Mouse (Mus musculus): Measurements from ENCODE around the gene Zfp36.
A peak's percentile ranks its signal among the peaks of the same experiment; 100 is the strongest.

Zfp36 gene

DNA sequence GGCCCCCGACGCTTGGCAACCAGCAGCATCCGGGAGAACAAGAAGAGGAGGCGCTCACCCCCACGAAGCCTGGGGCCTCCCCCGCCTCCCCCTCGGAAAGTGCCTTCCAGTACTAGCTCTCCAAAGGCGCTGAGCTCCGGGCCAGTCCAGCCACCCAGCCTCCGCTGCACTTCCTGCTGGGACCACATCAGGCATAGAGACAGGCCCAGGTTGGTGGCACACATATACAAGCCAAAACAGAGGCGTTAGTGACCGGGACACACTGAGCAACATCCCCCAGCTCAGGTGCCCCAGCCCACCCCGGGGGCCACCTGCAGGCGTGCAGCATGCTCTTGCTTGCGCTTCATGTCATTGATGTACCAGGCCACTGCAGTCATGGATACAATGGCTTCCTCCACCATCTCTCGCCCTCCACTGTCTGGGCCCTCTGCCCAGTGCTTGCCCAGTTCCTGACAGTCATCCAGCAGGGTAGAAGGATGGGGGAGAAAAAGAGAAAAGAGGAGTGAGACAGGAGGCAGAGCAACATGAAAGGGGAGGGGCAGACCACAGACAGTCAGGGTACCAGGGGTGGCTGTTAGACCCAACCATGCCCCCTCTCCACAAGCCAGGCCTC is 12.3 kb downstream of the Zfp36 start:
- DNase-seq, result no peak

DNA sequence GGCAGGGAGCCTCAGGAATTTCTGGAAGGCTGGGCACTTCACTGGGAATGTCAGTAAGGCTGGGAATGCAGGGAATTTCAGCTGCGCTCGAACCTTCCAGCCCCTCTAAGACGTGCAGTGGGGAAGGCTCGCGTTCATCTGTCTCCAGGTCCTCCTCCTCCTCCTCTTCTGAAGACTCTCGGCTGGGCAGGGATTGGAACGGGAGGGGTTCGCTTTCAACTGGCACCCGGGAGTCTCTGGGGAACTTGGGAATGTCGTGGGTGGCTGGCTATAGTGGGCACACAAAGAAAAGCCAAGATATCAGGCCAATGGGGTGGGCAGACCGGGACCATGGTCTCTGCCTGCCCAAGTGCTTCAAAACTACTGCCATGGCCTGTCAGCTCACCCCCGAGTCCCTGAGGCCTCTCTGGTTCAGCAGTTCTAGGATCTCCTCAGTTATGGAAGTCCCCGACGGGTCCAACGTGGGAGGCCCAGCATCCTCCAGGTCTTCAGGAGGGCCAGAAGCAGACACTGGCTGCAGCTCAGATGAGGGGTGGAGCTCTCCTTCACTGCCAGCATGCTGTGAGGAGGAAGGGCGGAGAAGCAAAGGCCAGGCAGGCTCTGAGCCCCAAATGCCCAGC is 17.5 kb downstream of the Zfp36 start:
- no peak for DNase-seq

DNA sequence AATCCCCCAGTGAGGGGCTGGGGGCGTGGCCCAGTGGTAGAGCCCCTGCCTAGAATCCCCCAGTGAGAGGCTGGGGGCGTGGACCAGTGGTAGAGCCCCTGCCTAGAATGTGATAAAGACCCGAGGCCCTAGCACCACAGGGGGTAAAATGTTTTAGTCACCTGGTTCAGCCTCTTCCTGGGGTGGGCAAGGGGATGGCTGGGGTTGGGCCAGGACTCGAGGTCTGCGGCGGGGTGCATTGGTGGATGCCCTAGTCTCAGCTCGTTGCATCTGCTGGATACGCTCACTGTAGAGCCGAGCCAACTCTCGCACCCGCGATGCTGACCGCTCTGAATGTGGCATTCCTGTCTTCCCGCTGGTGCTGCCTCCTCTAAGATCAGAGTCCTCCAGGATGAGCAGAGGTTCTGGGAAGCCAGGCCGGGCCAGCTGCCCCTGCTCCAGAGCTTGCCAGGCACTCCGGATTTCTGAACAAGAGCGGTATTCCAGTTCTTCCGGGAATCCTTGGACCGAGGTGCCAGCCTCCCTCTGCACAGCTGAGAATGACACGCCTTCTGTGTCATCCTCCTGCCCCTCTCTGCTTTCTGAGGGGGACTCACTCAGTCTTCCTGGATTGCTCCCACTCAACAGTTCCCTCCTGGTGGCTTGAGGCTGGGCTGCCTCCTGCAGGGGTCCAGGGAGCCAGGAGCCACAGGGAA is 18.3 kb downstream of the Zfp36 start:
- DNase-seq, result no peak

DNA sequence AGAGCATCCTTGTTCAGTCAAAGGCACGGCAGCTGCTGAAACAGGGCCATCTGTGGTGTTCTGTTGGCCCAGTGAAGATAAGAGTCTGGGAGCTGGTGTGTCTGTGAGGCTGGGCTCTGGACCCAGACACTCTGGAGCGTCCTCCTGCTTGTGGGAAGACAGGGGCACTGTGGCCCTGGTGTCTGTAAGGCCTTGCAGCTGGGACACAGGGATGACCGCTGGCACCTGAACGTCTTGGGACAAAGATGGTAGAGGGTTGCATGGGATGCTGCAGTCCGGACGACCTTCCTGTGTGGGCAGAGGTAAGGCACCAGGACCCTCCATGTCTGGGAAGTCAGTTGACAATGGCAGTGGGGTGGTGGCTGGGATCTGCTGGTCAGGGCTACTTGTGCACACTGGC is 19.8 kb downstream of the Zfp36 start:
- DNase-seq, result no peak

DNA sequence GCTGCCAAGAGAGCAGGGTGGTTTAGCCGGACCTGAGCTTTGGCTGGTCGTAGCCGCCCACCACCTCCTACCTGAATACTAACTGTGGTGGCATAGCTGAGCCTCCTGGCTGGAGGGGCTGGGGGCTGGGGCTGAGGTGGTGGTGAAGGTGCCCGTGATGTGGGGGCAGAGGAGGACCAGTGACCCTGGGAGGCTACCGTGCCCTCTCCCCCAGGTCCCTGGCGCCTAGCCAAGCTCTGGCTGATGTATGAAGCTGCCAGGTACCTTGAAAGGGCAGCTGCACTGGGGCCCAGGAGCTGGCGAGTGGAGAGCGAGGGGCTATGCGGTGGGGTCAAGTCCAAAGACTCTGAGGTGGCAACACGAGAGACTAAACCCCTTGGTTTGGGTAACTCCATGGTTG is 20.2 kb downstream of the Zfp36 start:
- no peak for DNase-seq

DNA sequence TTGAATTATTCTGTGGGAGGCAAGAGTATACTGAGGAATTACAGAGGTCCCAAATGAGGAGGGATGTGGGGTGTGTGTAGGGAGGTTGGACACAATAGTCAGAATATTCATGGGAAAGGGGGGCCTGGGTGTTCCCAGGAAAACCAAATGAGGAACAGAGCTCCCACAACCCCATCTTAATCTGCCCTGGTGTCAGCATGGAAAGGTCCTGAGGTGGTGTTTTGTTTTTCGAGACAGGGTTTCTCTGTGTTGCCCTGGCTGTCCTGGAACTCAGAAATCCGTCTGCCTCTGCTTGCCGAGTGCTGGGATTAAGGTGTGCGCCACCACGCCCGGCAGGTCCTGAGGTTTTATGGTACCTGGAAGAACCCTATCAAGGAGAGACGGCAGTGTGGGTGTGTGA is 21.6 kb downstream of the Zfp36 start:
- no peak for DNase-seq

DNA sequence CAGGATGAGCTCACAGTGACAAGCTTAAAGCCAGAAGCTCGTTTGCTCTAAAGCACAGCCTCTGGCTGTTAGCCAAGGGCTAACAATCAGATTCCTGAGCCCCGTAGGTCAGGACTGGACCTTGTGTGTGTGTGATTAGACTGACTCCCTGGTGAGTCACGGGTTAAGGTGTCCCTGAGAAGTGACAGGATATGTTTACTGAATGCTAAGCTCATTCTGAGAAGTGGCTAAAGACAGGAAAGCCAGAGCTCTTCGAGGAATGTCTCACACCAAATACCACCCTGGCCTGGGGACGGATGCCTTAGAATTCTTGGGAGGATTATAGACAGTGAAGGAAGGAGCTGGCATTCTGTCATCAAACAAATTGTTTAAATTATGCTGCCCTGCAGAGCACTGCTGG is 22.1 kb downstream of the Zfp36 start:
- DNase-seq, result no peak

DNA sequence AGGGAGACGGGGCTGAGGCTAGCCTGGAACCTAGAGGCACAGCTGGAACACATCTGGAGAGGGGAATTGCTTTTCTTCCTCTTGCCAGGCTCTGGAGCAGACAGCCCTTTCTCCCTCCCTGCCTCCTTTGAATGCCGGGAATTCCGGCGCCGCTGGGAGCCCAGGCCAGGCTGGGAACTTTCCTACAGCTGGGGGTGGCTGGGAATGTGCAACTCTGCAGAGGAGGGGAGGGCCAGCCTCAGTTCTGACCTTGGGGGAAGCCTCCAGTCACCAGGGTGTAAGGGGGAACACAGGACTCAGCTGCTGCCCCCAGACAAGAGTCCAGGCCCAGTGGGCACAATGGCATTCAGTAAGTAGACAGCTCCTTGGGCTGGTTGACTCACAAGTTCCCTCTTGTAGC is 23.1 kb downstream of the Zfp36 start:
- DNase-seq, result peak; percentile 69

DNA sequence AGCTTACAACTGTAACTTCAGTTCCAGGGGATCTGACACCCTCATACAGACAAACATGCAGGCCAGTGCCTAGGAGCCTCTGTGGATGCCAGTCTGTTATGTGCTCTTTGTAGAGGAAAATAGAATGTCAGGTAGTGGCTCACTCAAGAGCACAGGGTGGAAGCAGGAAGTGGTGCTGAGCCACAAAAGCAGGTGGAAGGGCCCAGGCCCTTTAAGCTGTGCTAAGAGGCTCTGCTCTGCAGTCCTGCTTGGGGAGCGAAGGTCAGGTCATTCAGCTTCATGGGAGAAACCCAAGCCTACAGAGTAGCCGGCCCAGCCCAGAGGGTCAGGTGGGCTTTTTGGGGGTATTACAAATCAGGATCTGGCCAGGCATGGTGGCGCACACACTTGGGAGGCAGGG is 24.8 kb downstream of the Zfp36 start:
- no peak for DNase-seq

DNA sequence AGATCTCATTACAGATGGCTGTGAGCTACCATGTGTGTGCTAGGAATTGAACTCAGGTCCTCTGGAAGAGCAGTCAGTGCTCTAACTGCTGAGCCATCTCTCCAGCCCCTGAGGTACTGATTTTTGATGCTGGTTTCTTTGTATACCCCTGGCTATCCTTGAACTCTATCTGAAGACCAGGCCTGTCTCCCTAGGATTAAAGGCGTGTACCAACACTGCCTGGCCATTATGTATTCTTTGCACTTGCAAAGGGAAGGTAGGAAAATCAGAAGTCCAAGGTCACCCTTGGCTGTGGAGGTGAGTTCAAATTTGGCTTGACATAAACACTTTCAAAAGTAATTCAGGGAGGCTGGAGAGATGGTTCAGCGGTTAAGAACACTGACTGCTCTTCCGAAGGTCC is 25.5 kb downstream of the Zfp36 start:
- DNase-seq, result no peak

DNA sequence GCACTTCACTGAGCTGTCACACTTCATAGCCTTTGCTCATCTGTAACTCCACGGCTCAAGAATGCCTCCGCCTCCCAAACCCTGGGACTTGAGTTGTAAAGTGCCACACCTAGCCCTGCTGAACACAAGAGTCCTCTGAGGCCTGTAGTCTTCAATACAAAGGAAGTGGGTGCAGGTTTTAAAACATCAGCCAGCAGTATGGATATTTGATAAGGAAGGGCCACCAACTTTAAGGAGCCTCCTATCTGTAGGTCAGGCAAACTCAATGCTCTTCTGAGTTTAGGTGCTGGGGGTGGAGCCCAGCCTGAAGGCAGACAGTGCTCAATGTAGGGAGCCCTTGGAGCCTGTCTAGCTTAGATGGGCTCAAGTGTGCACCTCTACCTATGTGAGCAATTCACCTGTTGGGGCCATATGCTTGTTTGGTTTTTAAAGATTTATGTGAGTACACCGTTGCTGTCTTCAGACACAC is 25.9 kb downstream of the Zfp36 start:
- DNase-seq, result no peak

DNA sequence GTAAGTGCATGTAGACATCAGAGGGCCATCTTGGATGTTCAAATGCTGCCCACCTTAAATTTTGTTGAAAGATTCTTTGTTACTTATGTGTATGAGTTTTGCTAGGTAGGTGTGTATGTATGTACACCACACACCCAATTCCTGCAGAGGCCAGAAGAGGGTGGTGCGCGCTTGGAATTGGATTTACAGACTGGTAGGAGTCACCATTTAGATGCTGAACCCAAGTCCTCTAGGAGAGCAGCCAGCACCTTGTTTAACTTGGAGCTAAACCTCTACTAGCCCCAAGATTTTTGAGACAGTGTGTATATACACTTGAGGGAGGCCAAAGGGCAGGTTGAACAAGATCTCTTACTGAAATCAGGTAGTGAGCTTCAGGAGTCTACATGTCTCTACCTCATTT is 26.8 kb downstream of the Zfp36 start:
- peak; percentile 42 for DNase-seq

DNA sequence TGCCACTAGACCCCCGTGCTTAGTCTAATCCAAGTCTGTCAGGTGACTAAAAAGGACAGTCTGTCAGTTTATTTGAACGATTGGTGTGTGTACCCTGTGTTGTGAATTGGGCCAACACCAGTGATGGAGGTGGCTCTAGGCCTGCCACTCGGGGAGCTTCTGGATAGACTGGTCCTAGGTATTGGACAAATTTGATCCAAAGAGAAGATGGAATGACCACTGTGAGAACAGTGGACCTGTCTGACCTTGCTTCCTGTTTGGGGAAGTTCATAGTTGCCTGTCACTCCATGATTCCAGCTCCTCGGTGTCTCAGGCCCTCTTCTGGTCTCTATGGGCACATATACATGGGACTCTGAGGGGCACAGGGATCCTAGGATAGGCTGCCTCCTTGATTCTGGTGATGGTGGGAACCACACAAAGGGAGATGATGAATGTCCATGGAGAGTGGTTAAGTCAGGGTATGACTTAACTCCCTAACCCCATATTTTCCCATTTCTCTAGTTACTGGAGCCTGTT is 28.3 kb downstream of the Zfp36 start:
- no peak for DNase-seq

DNA sequence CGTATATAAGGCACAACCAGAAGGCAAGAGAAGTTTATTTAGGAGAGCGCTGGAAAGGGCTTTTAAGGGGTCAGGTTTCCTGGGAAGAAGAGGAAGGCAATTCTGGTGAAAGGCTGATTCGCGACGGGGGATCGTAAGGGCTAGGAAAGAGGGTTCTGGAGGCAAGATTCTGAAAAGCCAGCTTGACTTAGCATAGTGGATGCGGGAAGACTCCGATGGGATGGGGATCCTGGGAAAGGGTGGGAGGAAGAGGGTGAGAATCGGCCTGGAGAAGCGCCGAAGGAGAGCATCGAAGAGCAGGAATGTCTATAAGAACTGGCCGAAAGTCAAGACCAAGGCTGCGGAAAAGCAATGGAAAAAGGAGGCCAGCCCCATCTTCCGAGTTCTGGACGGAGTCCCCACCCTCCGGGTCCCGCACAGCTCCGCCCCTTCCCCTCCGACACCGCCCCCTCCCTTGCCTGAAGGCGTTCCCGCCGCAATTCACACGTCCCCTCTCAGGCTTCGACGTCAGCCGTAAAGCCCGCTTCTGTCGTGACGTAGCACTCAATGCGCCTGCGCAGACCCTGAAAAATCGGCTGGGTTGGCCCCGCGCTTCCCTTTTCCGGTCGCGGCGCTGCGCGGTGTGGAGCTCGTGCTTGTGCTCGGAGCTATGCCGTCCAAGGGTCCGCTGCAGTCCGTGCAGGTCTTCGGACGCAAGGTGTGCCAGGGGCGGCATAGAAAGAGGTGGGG is 29.7 kb downstream of the Zfp36 start, which contains the start of gene Rps16:
Gene Rps16 (plus strand): TSS at position 498 of the 729 bp plus-strand sequence.
- peak; percentile 98 for DNase-seq

DNA sequence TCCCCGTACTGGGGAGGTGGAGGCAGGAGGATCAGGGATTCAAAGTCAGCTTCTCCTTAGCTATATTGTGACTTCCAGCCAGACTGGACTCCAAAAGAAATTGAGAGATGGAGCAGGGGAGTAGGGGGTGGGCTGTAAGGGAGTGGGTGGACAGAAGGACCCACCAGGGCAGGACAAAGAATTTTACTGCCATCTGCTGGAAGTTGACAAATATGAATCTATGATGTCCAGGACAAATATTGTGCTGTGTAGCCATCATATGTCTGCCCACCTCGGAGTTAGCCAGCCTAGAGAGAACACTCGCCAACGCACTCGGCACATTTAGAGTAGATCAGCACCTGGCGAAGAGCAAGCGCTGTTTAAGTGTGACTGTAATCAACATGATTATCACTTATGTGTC is 31.5 kb downstream of the Zfp36 start:
- no peak for DNase-seq

DNA sequence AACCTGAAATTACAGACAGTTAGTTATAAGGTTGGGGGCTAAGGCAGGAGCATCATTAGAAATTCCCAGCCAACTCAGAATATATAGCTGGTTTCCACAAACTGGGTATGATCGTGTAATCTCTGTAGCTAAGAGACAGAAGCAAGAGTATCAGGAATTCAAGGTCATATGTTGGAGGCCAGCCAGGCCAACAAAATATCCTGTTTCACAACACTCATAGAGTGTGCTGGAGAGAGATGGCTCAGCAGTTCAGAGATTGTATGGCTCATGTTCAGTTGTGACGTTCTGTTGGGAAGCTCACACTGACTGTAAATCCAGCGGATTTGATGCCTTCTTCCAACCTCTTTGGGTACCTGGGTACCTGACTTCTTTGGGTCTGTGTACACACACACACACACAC is 32.3 kb downstream of the Zfp36 start:
- no peak for DNase-seq

DNA sequence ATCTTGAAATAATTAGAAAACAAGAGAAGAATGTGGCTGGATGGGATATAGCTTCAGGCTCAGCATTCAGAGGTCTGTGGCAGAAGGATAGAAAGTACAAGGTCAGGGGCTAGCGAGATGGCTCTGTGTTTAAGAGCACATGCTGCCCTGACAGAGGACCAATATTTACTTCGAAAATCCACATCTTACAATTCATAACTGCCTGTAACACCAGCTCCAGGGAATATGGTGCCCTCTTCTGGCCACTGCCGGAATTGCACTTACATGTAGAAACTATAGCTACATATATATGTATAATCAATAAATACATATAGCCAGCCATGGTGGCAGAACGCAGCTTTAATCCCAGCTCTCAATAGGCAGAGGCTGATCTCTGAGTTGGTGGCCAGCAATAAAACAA is 35.4 kb downstream of the Zfp36 start:
- DNase-seq, result peak; percentile 85

DNA sequence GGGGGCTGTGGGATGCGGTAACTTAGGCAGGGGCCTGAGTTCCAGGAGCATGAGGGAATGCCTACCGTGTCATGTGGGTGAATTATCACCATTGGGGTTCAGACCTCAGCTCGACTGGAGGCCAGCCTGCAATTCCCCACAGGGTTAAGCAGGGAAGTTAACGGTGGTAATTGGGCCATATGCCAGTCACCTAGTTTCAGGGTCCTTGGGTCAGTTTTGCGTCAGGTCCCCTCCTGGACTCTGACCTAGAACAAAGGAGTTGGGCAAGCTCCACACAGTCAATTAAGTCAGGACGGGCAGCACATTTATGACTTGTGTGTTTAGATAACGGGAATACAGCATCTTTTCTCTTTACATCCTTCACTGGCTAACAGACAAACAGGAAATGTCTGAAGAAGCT is 38.7 kb downstream of the Zfp36 start:
- no peak for DNase-seq

DNA sequence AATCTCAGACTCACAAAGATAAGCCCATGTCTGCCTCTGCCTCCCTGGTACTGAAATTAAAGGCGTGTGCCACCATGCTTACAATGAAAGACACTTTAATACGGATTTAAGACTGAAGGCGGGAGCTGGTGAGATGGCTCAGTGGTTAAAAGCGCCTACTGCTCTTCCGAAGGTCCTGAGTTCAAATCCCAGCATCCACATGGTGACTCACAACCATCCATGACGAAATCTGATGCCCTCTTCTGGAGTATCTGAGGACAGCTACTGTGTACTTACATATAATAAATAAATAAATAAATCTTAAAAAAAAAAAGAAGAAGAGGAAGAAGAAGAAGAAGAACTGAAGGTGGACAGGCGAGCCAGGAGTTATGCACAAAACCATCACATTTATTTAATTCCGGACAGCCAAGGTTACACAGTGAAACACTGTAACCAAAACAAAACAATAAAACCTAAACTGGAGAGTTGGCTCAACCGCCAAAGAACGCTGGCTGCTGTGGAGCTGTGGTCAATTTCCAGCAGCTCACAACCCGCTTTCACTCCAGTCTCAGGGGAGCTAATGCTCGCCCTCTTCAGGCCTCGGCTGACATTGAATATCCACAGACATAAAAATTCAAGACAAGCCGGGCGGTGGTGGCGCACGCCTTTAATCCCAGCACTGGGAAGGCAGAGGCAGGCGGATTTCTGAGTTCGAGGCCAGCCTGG is 40.7 kb downstream of the Zfp36 start:
- DNase-seq, result peak; percentile 79

DNA sequence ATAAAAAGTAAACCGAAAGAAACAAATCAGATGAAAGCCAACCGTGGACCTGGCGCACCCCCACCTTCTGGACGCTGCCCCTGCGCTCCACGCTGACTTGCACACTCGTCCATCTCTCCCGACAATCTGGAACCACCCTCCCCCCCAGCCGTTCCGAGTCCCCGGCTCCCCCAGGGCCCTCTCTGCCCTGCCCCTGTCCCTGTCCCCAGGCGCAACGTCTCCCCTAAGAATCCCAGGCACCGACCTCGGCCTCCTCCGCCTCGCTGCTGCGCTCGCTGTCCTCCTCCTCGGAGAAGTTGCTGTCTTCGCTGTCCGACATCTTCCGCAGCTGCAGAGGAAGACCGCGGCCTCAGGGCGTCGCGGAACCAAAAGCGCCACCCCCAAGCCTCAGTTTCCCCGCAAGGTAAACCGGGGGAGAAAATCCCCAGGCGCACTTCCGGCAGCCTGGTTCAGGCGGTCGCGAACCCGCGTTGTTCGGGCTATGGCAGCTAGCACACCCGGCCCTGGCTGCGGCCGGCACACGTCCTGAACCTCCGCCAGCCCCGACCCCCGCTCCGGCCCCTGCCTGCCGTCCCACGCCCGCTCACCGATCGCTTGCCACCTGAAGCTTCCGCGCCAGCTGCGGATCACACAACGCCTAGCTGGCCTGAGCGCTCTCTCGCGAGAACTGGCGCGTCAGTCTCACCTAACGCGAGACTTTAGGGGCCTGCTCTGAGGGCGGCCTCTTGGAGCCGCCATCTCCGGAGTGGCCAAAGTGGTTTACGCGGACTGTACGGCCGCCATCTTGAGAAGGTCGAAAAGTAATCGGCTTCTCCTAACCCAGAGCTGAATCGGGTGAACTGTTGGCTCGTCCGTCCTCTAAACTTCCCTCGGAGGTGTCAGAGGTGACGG is 41.7 kb downstream of the Zfp36 start, which contains the start of gene Supt5:
Gene Supt5 (minus strand): TSS at position 639 of the 891 bp plus-strand sequence.
- DNase-seq, result peak; percentile 99

DNA sequence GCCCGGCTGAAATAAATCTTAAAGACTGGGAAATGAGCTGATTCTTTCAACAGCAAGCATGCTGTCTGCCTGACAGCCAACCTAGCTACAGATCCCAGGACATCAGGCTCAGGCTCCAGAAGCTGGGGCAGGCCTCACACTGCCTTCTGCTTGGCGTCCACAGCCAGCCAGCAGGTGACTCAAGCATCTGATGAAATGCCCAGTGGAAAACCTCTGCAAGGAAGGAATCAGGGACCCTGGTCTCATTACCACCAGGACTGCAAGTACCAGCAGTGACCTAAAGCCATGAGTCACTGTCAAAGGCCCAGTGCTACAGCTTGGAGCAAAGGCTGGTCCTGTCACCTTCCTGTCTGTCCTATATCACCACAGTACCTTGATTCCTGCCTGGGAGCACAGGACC is 44.6 kb downstream of the Zfp36 start:
- no peak for DNase-seq

DNA sequence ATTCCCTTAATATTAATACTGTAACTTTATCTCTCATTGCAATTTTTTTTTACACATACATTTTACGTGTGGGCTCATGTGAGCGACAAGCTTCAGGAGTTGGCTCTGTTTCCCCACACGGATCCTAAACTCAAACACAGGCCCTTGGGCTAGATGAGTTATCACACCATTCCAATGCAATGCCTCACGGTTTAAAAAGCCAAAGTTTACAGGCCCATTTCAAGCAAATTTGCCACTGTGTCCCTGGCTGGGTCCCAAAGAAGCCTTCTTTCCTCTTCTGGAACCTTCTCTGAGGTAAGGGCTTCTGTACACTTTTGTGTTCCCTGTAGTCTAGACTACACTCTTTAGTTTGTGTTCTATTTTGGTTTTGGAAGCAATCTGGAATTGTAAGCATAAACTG is 45.5 kb downstream of the Zfp36 start:
- DNase-seq, result no peak

Measured in lung, postnatal 36 days (tissue).